Mouse (Mus musculus): ENCODE measurements around the gene Adamts7.

GRCm38 (mm10) chr9:90181656-90182388, 19.0 kb downstream of the Adamts7 start:
- TF ChIP-seq CTCF (IDR thresholded peaks at IDR 0.05; ENCODE audit: control insufficient read depth, insufficient read depth, insufficient read length), result no peak
- TF ChIP-seq FOSL1 (IDR thresholded peaks at IDR 0.05; ENCODE audit: insufficient read depth, low read length, poor library complexity, severe bottlenecking), result no peak

Measured in C2C12 (cell line).